ENCODE assay signal across 10 mouse cellular contexts in the genomic region with DNA sequence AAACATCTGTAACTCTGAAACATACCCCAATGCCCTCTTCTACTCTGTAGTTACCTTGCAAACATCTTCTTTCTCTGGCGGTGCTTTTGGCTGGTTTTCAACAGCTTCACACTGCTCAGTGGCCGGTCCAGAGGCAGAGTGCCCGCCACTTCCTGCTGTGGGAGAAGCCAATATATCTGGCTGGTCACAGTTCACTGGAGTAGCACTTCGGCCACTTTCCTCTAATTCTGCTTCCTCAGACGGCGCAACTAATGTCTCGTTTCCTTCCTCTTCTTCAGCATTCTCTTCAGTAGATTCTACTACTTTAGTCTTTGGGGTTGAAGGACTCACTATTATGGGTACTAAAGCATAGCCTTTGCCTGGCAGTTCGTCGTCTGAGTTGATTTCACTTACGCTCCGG. TPM values are rescaled to one million over a fixed set of nuclear protein-coding genes. Genes with fewer than 3 reads are reported as not detected.
DNase-seq lines count a peak whose midpoint lies in the region; ATAC-seq and TF ChIP-seq lines count a peak whose summit lies in the region.
"Had no signal": no experiment of that assay in that cellular context is flagged by ENCODE, and none has a peak within 500 bp of the region (broad histone marks: within the 10 kb centered on the region; RNA-seq: fewer than 3 reads in every experiment).

No protein-coding gene starts in this region.

- TF ChIP-seq RAD21 in CH12.LX (IDR thresholded peaks at IDR 0.05; ENCODE audit: low read depth, low read length), result no peak

- H3K79me2 ChIP-seq in CH12.LX (replicated peaks; ENCODE audit: control insufficient read depth, extremely low read depth, insufficient read depth, poor library complexity, severe bottlenecking), result peaks cover 32% of the 10 kb centered on the region

- peak; percentile 57 for DNase-seq in kidney, adult 11 months
- DNase-seq in CH12.LX (ENCODE audit: extremely low read depth), result no peak
- DNase-seq in kidney, postnatal 0 days (ENCODE audit: low spot score), result peak; percentile 51
- DNase-seq in lung, postnatal 0 days (ENCODE audit: low spot score), result peak; percentile 13
- no peak for DNase-seq in ovary, postnatal 14 days (ENCODE audit: low spot score)
- DNase-seq in forebrain, embryonic 11.5 days (ENCODE audit: low spot score), result no peak
- DNase-seq: gastrocnemius, postnatal 25 days; midbrain, embryonic 14.5 days had no signal

- dilution Hi-C loops in CH12.LX (cut with MboI; ENCODE audit: extremely low pct_ligation_motif_present, extremely low pct_unique_long_range_greater_than_20kb, low sequenced_read_pairs), result no loop called here

- H3K27ac ChIP-seq in kidney, embryonic 14.5 days (ENCODE audit: low read depth, low read length), result no peak overlapping the region
- H3K27ac ChIP-seq in CH12.LX (ENCODE audit: insufficient read depth, low read depth), result peak overlapping the region; percentile 18
- no peak overlapping the region for H3K27ac ChIP-seq in kidney, postnatal 0 days
- H3K27ac ChIP-seq in lung, postnatal 0 days (ENCODE audit: low read length), result no peak overlapping the region
- no peak overlapping the region for H3K27ac ChIP-seq in forebrain, embryonic 11.5 days (ENCODE audit: low read depth, low read length)

- no peak for TF ChIP-seq POLR2A in CH12.LX (IDR thresholded peaks at IDR 0.05; ENCODE audit: low read depth, low read length)

- WGBS in kidney, embryonic 14.5 days, result 43% methylated on average over 11 of the region's 11 CpGs
- 39% methylated on average over 11 of the region's 11 CpGs for WGBS in kidney, postnatal 0 days
- 51% methylated on average over 11 of the region's 11 CpGs for WGBS in lung, postnatal 0 days
- WGBS in forebrain, embryonic 11.5 days, result 87% methylated on average over 11 of the region's 11 CpGs

- no peaks in the 10 kb centered on the region for H3K27me3 ChIP-seq in kidney, embryonic 14.5 days (ENCODE audit: control insufficient read depth, insufficient read depth, low read length)
- H3K27me3 ChIP-seq in CH12.LX (replicated peaks), result no peaks in the 10 kb centered on the region
- no peaks in the 10 kb centered on the region for H3K27me3 ChIP-seq in kidney, postnatal 0 days (ENCODE audit: insufficient read depth, low read length)
- H3K27me3 ChIP-seq in lung, postnatal 0 days (replicated peaks; ENCODE audit: insufficient read depth, low read length), result no peaks in the 10 kb centered on the region
- no peaks in the 10 kb centered on the region for H3K27me3 ChIP-seq in forebrain, embryonic 11.5 days (ENCODE audit: control insufficient read depth, insufficient read depth, low read length)

- H3K4me3 ChIP-seq in kidney, embryonic 14.5 days (ENCODE audit: low read length), result no peak overlapping the region
- H3K4me3 ChIP-seq in CH12.LX (replicated peaks in 1 of 3; ENCODE audit: low read depth in 2 of 3, low read length in 2 of 3, poor library complexity in 1 of 3), result peak overlapping the region; percentile 37 to 95 (median 75)
- H3K4me3 ChIP-seq in kidney, postnatal 0 days (replicated peaks; ENCODE audit: low read depth, low read length), result no peak overlapping the region
- H3K4me3 ChIP-seq in lung, postnatal 0 days (ENCODE audit: low read depth, low read length), result no peak overlapping the region
- no peak overlapping the region for H3K4me3 ChIP-seq in forebrain, embryonic 11.5 days (ENCODE audit: low read depth, low read length)

- H3K4me1 ChIP-seq in kidney, embryonic 14.5 days (ENCODE audit: control insufficient read depth, insufficient read depth, low read length), result peaks cover 11% of the 10 kb centered on the region
- peaks cover 2 to 41% of the 10 kb centered on the region in 2 experiments; a peak in 3 of 4 replicates for H3K4me1 ChIP-seq in CH12.LX (ENCODE audit: control insufficient read depth in 1 of 2, insufficient read depth in 2 of 2)
- peaks cover 14% of the 10 kb centered on the region for H3K4me1 ChIP-seq in kidney, postnatal 0 days (replicated peaks; ENCODE audit: insufficient read depth, low read length)
- H3K4me1 ChIP-seq in lung, postnatal 0 days (ENCODE audit: insufficient read depth, low read depth, low read length), result peaks cover 7% of the 10 kb centered on the region; the same call in 1 of the 2 replicates
- H3K4me1 ChIP-seq in forebrain, embryonic 11.5 days (replicated peaks; ENCODE audit: control insufficient read depth, insufficient read depth, low read length), result peaks cover 7% of the 10 kb centered on the region; the same call in 1 of the 2 replicates

- in situ Hi-C loops in CH12.LX (cut with MboI; ENCODE audit: low pct_ligation_motif_present, low pct_unique_long_range_greater_than_20kb, low sequenced_read_pairs), result no loop called here

- H3K9me3 ChIP-seq in kidney, embryonic 14.5 days (ENCODE audit: control insufficient read depth, low read length), result no peaks in the 10 kb centered on the region
- H3K9me3 ChIP-seq in CH12.LX (replicated peaks; ENCODE audit: low read length), result no peaks in the 10 kb centered on the region
- no peaks in the 10 kb centered on the region for H3K9me3 ChIP-seq in kidney, postnatal 0 days (replicated peaks; ENCODE audit: low read length)
- H3K9me3 ChIP-seq in lung, postnatal 0 days (ENCODE audit: low read length), result no peaks in the 10 kb centered on the region
- no peaks in the 10 kb centered on the region for H3K9me3 ChIP-seq in forebrain, embryonic 11.5 days (ENCODE audit: control insufficient read depth, low read length)

- TF ChIP-seq EP300 in CH12.LX (IDR thresholded peaks at IDR 0.05; ENCODE audit: low read length), result no peak
- no peak for TF ChIP-seq EP300 in lung, postnatal 0 days (IDR thresholded peaks at IDR 0.05)

- ATAC-seq in kidney, embryonic 14.5 days (ENCODE audit: low FRiP score, low TSS enrichment), result no peak
- ATAC-seq in kidney, postnatal 0 days (replicated peaks; ENCODE audit: low FRiP score, low read depth), result no peak
- no peak for ATAC-seq in lung, postnatal 0 days
- ATAC-seq in CD4-positive, CD25-positive, alpha-beta regulatory T cell, adult 4 months, result no peak
- ATAC-seq in forebrain, embryonic 11.5 days (replicated peaks; ENCODE audit: low FRiP score), result no peak

- peaks cover 37% of the 10 kb centered on the region for H3K36me3 ChIP-seq in kidney, embryonic 14.5 days (ENCODE audit: control insufficient read depth, insufficient read depth, low read length)
- peaks cover 12 to 43% of the 10 kb centered on the region in 2 experiments for H3K36me3 ChIP-seq in CH12.LX (replicated peaks in 1 of 2; ENCODE audit: control insufficient read depth in 1 of 2, insufficient read depth in 1 of 2, low read length in 1 of 2)
- peaks cover 17% of the 10 kb centered on the region for H3K36me3 ChIP-seq in kidney, postnatal 0 days (ENCODE audit: insufficient read depth, low read length)
- peaks cover 14% of the 10 kb centered on the region; the same call in 1 of the 2 replicates for H3K36me3 ChIP-seq in lung, postnatal 0 days (ENCODE audit: insufficient read depth, low read length)
- H3K36me3 ChIP-seq in forebrain, embryonic 11.5 days (ENCODE audit: control insufficient read depth, insufficient read depth, low read length), result peaks cover 6% of the 10 kb centered on the region

- H3K9ac ChIP-seq in kidney, embryonic 14.5 days (ENCODE audit: low read depth, low read length), result no peak overlapping the region
- peak overlapping the region; percentile 44; the same call in 1 of the 2 replicates for H3K9ac ChIP-seq in CH12.LX (ENCODE audit: insufficient read depth, low read depth)
- H3K9ac ChIP-seq in kidney, postnatal 0 days (ENCODE audit: low read depth, low read length), result no peak overlapping the region
- no peak overlapping the region for H3K9ac ChIP-seq in lung, postnatal 0 days (replicated peaks; ENCODE audit: low read depth)
- no peak overlapping the region for H3K9ac ChIP-seq in forebrain, embryonic 11.5 days (ENCODE audit: low read length)

- H3K4me2 ChIP-seq in kidney, embryonic 14.5 days (replicated peaks; ENCODE audit: low read depth, low read length), result no peak overlapping the region
- H3K4me2 ChIP-seq in CH12.LX (ENCODE audit: insufficient read depth, low read depth, poor library complexity, severe bottlenecking), result peak overlapping the region; percentile 64
- H3K4me2 ChIP-seq in kidney, postnatal 0 days (ENCODE audit: low read length), result peak overlapping the region; percentile 19; the same call in 1 of the 2 replicates
- H3K4me2 ChIP-seq in lung, postnatal 0 days (replicated peaks; ENCODE audit: low read depth, low read length), result no peak overlapping the region
- no peak overlapping the region for H3K4me2 ChIP-seq in forebrain, embryonic 11.5 days (ENCODE audit: low read depth, low read length, severe bottlenecking)

- TF ChIP-seq CTCF in CH12.LX (conservative IDR thresholded peaks at IDR 0.05 in 1 of 2, IDR thresholded peaks at IDR 0.05 in 1 of 2; ENCODE audit: low read depth in 2 of 2, low read length in 2 of 2), result no peak
- TF ChIP-seq CTCF in kidney, postnatal 0 days (IDR thresholded peaks at IDR 0.05; ENCODE audit: low read depth), result no peak
- TF ChIP-seq CTCF in lung, postnatal 0 days (IDR thresholded peaks at IDR 0.05), result no peak

RNA-seq across cellular contexts. Expression of gene Tmf1, which starts 3.2 kb away (rescaled TPM):
- 33.6 and 36.7 TPM in 2 replicates for polyA plus RNA-seq in kidney, embryonic 14.5 days (2014; fragmentation: Nextera tagmentation; extraction: Ambion mirVana)
- total RNA-seq in CH12.LX (2012; rRNA removed), result 22.3 and 23.5 TPM in 2 replicates
- total RNA-seq in CH12.LX (2014; rRNA removed), result 12.7 and 13.7 TPM in 2 replicates
- 25.1 and 26.4 TPM in 2 replicates for polyA plus RNA-seq in CH12.LX (2012; ENCODE audit: insufficient read length, low read depth)
- polyA plus RNA-seq in kidney, postnatal 0 days (2015; fragmentation: Nextera tagmentation; extraction: Ambion mirVana), result 48.6 and 50.7 TPM in 2 replicates
- 51.0 and 53.9 TPM in 2 replicates for polyA plus RNA-seq in lung, postnatal 0 days (2015; fragmentation: Nextera tagmentation; extraction: Ambion mirVana)
- polyA plus RNA-seq in CD4-positive, CD25-positive, alpha-beta regulatory T cell, adult 4 months (2017; shearing (Covaris generic)), result 10 to 100 TPM; 41.0 to 50.8 TPM
- polyA plus RNA-seq in forebrain, embryonic 11.5 days (2014; fragmentation: Nextera tagmentation; extraction: Ambion mirVana), result 28.2 and 30.7 TPM in 2 replicates

RNA-seq across cellular contexts. Expression of gene Eogt, which starts 26.7 kb away (rescaled TPM):
- 7.0 and 18.0 TPM in 2 replicates for polyA plus RNA-seq in kidney, embryonic 14.5 days (2014; fragmentation: Nextera tagmentation; extraction: Ambion mirVana)
- total RNA-seq in CH12.LX (2012; rRNA removed), result 10.9 and 11.4 TPM in 2 replicates
- total RNA-seq in CH12.LX (2014; rRNA removed), result 8.0 and 10.1 TPM in 2 replicates
- 13.4 and 13.9 TPM in 2 replicates for polyA plus RNA-seq in CH12.LX (2012; ENCODE audit: insufficient read length, low read depth)
- 12.8 and 14.4 TPM in 2 replicates for polyA plus RNA-seq in kidney, postnatal 0 days (2015; fragmentation: Nextera tagmentation; extraction: Ambion mirVana)
- polyA plus RNA-seq in lung, postnatal 0 days (2015; fragmentation: Nextera tagmentation; extraction: Ambion mirVana), result 15.3 and 15.5 TPM in 2 replicates
- polyA plus RNA-seq in CD4-positive, CD25-positive, alpha-beta regulatory T cell, adult 4 months (2017; shearing (Covaris generic)), result 10 to 100 TPM in 1 of 2 experiments, 1 to 10 TPM in 1; 8.1 to 13.9 TPM
- 8.9 and 9.1 TPM in 2 replicates for polyA plus RNA-seq in forebrain, embryonic 11.5 days (2014; fragmentation: Nextera tagmentation; extraction: Ambion mirVana)

RNA-seq across cellular contexts. Expression of gene Uba3, which starts 29.7 kb away (rescaled TPM):
- polyA plus RNA-seq in kidney, embryonic 14.5 days (2014; fragmentation: Nextera tagmentation; extraction: Ambion mirVana), result 86.5 and 89.9 TPM in 2 replicates
- 47.3 and 52.7 TPM in 2 replicates for total RNA-seq in CH12.LX (2012; rRNA removed)
- 106 and 120 TPM in 2 replicates for total RNA-seq in CH12.LX (2014; rRNA removed)
- polyA plus RNA-seq in CH12.LX (2012; ENCODE audit: insufficient read length, low read depth), result 55.6 and 69.5 TPM in 2 replicates
- polyA plus RNA-seq in kidney, postnatal 0 days (2015; fragmentation: Nextera tagmentation; extraction: Ambion mirVana), result 57.1 TPM in 2 replicates
- 35.8 and 43.2 TPM in 2 replicates for polyA plus RNA-seq in lung, postnatal 0 days (2015; fragmentation: Nextera tagmentation; extraction: Ambion mirVana)
- polyA plus RNA-seq in CD4-positive, CD25-positive, alpha-beta regulatory T cell, adult 4 months (2017; shearing (Covaris generic)), result 10 to 100 TPM; 43.0 TPM
- 105 and 107 TPM in 2 replicates for polyA plus RNA-seq in forebrain, embryonic 11.5 days (2014; fragmentation: Nextera tagmentation; extraction: Ambion mirVana)

RNA-seq across cellular contexts. Expression of gene Arl6ip5, which starts 34.8 kb away (rescaled TPM):
- polyA plus RNA-seq in kidney, embryonic 14.5 days (2014; fragmentation: Nextera tagmentation; extraction: Ambion mirVana), result 25.9 and 62.3 TPM in 2 replicates
- total RNA-seq in CH12.LX (2012; rRNA removed) (43.6 and 45.3 TPM in 2 replicates), CH12.LX (2014; rRNA removed) (115 and 118 TPM in 2 replicates)
- 135 and 146 TPM in 2 replicates for polyA plus RNA-seq in CH12.LX (2012; ENCODE audit: insufficient read length, low read depth)
- polyA plus RNA-seq in kidney, postnatal 0 days (2015; fragmentation: Nextera tagmentation; extraction: Ambion mirVana), result 64.9 and 72.3 TPM in 2 replicates
- polyA plus RNA-seq in lung, postnatal 0 days (2015; fragmentation: Nextera tagmentation; extraction: Ambion mirVana), result 90.3 and 91.9 TPM in 2 replicates
- 100 to 1,000 TPM; 189 to 278 TPM for polyA plus RNA-seq in CD4-positive, CD25-positive, alpha-beta regulatory T cell, adult 4 months (2017; shearing (Covaris generic))
- polyA plus RNA-seq in forebrain, embryonic 11.5 days (2014; fragmentation: Nextera tagmentation; extraction: Ambion mirVana), result 36.4 and 36.9 TPM in 2 replicates

Comparison
In these comparisons a context has a peak if more than half of its experiments do, and no peak if none do; other contexts are left out.
1. H3K4me2 ChIP-seq: peak in CH12.LX (single experiment) and kidney, postnatal 0 days (single experiment); none in kidney, embryonic 14.5 days (single experiment), lung, postnatal 0 days (single experiment) and forebrain, embryonic 11.5 days (single experiment).
2. DNase-seq: peak in kidney, adult 11 months (single experiment), kidney, postnatal 0 days (single experiment) and lung, postnatal 0 days (single experiment); none in CH12.LX (single experiment), ovary, postnatal 14 days (single experiment) and forebrain, embryonic 11.5 days (single experiment).
3. H3K4me3 ChIP-seq: peak in CH12.LX (3 of 3); none in kidney, embryonic 14.5 days (single experiment), kidney, postnatal 0 days (single experiment), lung, postnatal 0 days (single experiment) and forebrain, embryonic 11.5 days (single experiment).